Mouse (Mus musculus): ENCODE measurements around the gene Thpo. TPM values are rescaled to one million over a fixed set of nuclear protein-coding genes. Genes with fewer than 3 reads are reported as not detected.
A peak's percentile ranks its signal among the peaks of the same experiment; 100 is the strongest.

Gene Thpo
- total RNA-seq, 2 experiments from 2014 or later: 1.3 to 1.5 TPM

DNA sequence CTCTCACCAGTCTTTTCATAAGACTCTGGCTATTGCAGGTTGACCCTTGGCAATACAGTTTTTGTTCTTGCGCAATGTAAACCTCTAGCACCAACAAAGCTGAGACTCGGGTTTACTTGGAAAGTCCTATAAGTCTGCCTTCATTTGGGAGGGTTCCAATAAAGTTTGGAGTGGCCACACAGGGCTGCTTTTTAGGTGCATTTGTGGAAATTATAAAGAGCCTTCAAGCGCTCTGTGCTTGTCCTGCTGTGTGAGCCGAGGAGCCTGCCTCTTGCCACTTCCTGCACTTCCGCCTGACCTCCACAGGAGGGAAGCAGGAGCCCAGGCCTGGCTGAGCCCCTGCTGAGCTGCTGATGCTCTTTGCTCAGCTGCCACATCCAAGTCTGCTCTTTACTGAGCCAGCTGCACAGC, 10.0 kb downstream of the Thpo start:
- DNase-seq: peak; percentile 84 to 85

GRCm38 (mm10) chr16:20723247-20723646, 11.1 kb downstream of the Thpo start:
- DNase-seq: no peak

GRCm38 (mm10) chr16:20722736-20723135, 11.6 kb downstream of the Thpo start:
- DNase-seq: no peak

GRCm38 (mm10) chr16:20721808-20722207, 12.5 kb downstream of the Thpo start:
- peak; percentile 41 to 61 for DNase-seq

- DNase-seq: no peak
Observed at GRCm38 (mm10) chr16:20717978-20718670, 16.2 kb downstream of the Thpo start.

- peak; percentile 98 for DNase-seq
Observed at GRCm38 (mm10) chr16:20717181-20717977, 16.9 kb downstream of the Thpo start, which contains the start of the genes Polr2h and Clcn2. Gene Polr2h (plus strand): TSS chr16:20717665. Gene Clcn2 (minus strand): TSS chr16:20717746.

DNA sequence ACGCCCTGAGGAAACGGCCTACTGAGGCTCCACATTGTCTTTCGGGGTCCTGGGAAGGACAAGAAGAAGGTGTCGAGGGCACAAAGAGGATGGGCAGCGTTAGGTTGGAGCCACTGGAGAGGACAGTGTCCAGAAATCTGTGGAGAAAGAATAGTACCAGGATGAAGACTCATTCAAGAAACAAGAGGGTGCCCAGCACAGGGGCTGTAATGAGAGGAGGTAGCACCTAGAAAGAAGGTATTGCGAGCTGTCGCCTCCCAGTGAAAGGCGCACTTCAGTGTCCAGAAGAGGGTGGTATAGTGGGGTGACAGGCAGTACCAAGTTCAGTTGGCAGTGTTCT, 17.5 kb downstream of the Thpo start:
- no peak for DNase-seq

DNA sequence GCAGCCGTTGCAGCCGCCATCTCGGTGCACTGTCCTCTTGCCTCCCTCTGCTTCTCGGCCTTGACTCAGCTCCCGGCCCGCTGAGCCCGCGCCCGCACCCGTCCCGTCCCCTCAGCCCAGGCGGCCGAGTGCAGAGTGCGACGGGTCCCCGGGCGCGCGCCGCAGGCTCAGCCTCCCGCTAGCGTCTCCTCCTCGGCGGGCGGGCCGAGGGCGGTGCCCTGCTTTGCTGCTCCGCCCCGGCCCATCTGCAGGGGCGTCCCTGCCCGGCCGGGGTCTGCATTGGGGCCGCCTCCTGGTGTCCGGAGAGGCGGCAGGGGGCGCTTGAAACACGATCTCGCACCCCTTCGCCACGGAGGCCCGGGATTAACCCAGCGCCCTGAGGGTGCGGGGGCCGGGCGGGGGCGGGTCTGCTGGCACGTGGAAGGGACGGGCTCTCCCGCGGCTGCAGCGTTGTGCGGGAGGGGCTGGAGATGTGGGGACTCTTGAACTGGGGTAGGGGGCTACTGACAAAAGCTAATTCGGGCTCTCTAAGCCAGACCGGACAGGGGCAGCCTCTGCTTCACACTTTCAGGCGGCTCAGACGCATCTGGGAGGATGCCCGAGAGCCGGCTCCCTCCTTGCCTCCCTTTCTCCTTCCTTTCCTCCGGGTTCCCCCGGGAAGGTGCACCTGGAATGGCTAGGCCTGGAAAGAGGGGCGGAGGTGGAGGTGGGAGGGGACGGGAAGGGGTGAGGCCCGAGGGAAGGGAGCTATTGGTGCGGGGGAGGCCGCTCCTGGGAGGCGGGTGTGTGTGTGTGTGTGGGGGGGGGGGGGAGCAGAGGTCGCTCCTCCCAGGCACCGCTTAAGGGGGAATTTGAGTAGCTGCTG, 18.1 kb downstream of the Thpo start:
- DNase-seq: peak; percentile 91 to 94

DNA sequence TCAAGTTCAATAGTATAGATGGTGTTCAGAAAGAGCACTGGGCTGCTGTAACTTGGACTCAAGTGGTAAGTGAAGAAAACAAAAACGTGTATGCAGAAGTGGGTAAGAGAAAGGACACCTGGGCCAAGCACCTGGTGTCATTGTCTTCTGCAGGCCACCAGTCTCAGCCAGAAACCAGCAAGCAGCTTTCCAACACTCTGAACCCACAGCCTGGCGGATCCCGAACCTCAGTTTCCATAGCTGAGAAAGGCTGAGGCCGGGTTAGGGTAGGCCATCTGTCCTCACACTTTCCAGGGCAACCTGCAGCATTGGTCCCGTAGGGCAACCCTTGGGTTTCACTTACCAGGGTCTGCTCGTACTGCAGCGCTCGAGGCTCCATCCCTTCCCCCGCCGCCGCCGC, 18.7 kb downstream of the Thpo start:
- no peak for DNase-seq

DNA sequence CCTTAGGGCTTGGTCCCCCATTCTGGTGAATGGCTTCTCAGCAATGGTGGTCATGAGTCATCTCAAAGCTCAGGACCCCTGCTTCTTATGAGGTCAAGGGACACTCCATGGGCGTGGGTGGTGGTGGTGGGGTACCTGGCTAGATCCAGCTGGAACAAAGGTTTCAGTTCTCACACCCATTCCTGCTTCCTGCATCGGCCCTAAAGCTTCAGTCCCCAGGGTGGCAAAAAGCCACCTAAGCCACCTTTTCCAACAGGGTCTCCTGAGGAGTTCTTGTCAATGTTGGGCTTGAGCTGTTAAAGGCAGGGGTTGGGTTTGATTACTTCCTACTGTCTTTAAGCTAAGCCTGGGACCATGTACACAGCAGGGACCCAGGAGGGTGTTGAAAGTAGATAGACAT, 19.1 kb downstream of the Thpo start:
- no peak for DNase-seq

DNA sequence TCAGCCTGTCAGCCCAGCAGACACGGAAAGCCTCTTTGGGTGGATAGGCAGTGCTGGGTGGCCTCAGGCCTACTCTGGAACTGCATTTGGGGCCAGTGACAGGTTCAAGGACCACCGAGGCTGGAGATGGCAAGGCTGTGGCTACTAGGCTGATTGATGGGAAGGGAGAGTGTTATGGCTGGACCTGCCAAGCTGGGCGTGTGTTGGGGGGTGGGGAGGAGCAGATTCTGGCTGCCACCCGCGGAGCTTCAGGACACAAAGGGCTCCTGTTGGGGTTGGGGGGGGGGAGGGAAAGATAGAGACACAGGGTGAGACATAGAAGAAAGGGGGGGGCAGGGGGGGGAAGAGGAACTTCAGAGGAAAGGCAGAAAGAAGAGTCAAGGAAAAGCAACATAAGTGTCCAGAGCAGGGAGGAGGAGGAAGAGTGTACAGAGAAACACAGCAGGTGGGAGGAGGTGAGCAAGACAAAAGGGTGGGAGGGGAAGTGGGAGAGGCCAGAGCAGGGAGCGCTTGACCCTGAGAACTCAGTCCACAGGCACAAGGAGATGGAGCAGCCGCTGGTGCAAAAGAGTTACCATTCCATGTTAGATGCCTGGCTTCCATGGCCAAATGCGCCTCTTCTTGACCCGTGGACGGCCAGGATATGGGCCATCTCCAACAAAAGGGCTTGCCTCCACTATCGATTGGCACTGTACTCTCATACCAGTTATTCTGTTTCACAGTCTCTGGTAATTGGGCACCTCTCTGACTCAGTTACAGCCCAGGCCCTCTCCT, 19.8 kb downstream of the Thpo start:
- DNase-seq: peak in 1 of 2 experiments; percentile 22

DNA sequence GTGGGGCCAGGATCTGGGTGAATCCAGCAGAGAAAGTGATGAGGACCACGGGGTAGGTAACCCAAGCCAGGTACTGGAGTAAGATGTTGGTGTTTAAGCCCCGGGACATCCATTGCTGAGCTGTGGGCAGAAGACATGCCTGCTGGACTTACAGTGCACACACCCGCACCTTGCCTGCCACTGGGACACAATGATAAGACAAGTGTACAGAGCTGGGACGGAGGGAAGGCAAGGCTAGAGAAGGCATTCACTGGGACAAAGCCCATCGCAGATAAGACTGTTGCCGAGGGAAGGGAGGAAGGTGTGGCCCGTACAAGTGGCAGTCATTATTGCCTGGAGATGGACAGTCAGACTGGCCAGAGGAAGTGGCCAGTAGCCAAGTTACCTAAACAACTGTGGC, 21.4 kb downstream of the Thpo start:
- no peak for DNase-seq

DNA sequence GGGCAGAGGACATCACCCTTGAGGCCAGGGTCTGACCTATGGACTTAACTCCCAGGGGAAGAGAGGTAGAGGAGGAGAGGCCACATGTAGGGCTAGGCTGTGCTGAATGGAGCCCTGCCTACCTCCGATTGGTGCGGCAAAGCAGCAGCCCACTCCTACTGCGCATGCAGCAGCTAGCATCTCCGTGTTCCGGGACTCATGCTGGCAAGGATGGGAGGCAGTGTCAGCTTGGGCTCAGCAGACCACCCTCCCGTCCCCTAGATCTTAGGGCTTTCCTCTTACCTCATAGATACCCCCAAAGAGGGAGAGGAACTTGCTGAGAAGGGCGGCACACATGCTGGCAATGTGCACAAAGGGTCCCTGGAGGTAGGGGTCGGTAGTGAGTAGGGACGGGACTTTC, 22.1 kb downstream of the Thpo start:
- DNase-seq: peak in 1 of 2 experiments; percentile 0

GRCm38 (mm10) chr16:20710810-20711209, 23.5 kb downstream of the Thpo start:
- DNase-seq: peak in 1 of 2 experiments; percentile 4

- DNase-seq: no peak
Observed at GRCm38 (mm10) chr16:20710370-20710769, 23.9 kb downstream of the Thpo start.

DNA sequence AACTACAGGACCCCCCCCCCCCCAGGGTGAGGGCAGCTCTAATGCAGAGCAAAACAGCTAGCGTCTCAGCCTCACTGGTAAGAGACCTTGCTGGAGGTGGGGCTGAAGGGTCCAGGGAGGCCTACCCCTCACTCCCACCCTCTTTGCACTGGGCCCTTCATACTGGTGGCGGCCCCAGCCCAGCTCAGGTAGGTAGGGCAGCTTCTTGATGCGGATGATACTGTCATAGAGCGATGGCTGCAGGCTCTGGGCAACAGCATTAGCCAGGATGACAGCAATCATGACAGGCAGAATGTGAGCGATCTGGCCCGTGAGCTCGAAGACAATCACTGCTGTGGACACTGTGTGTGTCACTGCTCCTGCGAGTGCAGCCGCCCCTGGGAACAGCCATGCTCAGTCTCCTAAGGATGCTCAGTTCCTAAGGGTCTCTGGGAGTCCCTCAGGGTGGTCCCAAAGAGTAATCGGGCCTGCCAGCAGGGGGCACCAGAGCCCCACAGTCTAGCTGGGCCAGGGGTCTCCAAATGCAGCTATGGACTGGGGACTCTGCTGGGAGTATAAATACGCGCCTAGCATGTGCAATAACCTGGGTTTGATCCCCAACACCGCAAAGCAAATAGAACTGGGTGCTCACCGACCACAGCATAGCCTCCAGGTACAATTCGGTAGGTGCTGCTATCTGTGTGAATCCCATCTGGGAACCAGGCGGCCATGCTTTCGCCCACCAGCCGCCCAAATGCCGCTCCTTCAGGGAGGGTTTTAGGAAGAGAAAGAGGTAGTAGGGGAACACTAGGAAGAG, 25.2 kb downstream of the Thpo start:
- peak in 1 of 2 experiments; percentile 25 for DNase-seq

DNA sequence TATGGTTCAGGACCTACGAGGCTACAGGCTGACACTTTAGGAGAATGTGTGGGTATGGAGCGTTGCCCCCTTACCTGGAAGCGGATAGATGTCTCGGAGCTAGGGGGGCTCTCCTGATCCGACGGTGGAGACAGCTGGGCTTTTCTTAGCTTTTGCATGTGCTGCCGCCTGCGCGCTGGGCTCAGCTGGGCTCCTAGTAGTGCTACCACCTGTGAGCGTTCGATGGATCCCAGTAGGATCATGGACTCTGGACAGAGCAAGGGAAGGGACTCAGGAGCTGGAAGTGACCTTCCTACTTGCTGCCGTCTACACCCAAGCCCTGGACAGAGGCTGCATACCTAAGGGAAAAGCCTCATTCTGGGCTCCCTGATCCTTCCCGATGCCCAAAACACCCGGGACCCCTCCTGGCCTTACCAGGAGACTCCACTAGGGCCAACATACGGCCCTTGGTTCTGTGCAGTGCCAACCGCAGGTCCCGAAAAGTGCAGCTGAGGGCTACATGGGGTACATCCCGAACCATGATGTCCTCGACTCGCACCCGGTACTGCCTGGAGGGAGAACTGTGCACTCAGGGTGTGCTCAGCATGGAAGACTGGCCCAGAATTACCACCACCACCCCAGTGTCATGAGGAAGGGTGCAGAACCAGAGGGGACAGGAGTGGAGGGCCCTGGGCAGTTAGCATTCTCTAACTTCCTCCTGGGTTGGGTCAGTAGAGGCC, 25.9 kb downstream of the Thpo start:
- DNase-seq: no peak

- DNase-seq: peak; percentile 61 to 66
Observed at GRCm38 (mm10) chr16:20706407-20707055, 27.8 kb downstream of the Thpo start.

GRCm38 (mm10) chr16:20705786-20706185, 28.5 kb downstream of the Thpo start:
- no peak for DNase-seq

Data from adrenal gland, postnatal 36 days (tissue).